Mouse (Mus musculus) liver, embryonic 11.5 days (tissue): ENCODE measurements around the gene Pcolce2. TPM values are rescaled to one million over a fixed set of nuclear protein-coding genes. Genes with fewer than 3 reads are reported as not detected.

Experiments
- ATAC-seq: fragments of 200-750 bp; cut with Nextera tagmentation; replicated peaks from 2 replicates; pipeline ENCODE4 v1.8.0; 2017; ENCODE audit warnings: moderate number of reproducible peaks, mild to moderate bottlenecking, moderate TSS enrichment, moderate library complexity; ENCODE audit not compliant: low FRiP score
- DNase-seq: peaks from one replicate; pipeline ENCODE4 v3.0.0-alpha.2; 2017; ENCODE audit warnings: low spot score
- H3K27ac ChIP-seq: fragments of 300-500 bp; sonication (generic); 2 replicates; pipeline ENCODE4 v1.5.1; 2014; ENCODE audit warnings: mild to moderate bottlenecking, low read depth, low read length, control low read depth
- H3K27me3 ChIP-seq: fragments of 300-500 bp; sonication (generic); replicated peaks from 2 replicates; pipeline ENCODE4 v1.6.1; 2014; ENCODE audit warnings: low read length, mixed read lengths; ENCODE audit not compliant: control insufficient read depth, insufficient read depth
- H3K36me3 ChIP-seq: fragments of 300-500 bp; sonication (generic); 2 replicates; pipeline ENCODE4 v1.6.1; 2014; ENCODE audit warnings: mild to moderate bottlenecking, low read length, moderate library complexity, mixed read lengths; ENCODE audit not compliant: control insufficient read depth, insufficient read depth
- H3K4me1 ChIP-seq: fragments of 300-500 bp; sonication (generic); replicated peaks from 2 replicates; pipeline ENCODE4 v1.6.1; 2014; ENCODE audit warnings: low read length, mixed read lengths; ENCODE audit not compliant: control insufficient read depth, insufficient read depth
- H3K4me2 ChIP-seq: fragments of 300-500 bp; sonication (generic); 2 replicates; pipeline ENCODE4 v1.6.1; 2014; ENCODE audit warnings: mild to moderate bottlenecking, control low read depth, moderate library complexity
- H3K4me3 ChIP-seq: fragments of 300-500 bp; sonication (generic); 2 replicates; pipeline ENCODE4 v1.5.1; 2014; ENCODE audit warnings: low read depth, low read length, control low read depth
- H3K9ac ChIP-seq: fragments of 300-500 bp; sonication (generic); 2 replicates; pipeline ENCODE4 v1.6.1; 2014; ENCODE audit warnings: low read depth, low read length, control low read depth
- H3K9me3 ChIP-seq: fragments of 300-500 bp; sonication (generic); 2 replicates; pipeline ENCODE4 v1.6.1; 2016; ENCODE audit warnings: low read length, inconsistent platforms, mixed read lengths; ENCODE audit not compliant: control insufficient read depth
- WGBS: fragments of 180-500 bp; shearing (Covaris S2); extraction: QIAGEN DNeasy Blood & Tissue Kit; methylation state at CpG from one replicate; pipeline ENCODE4 v1.1.7; 2014; 5-methylcytosine and 5-hydroxymethylcytosine counted together
- polyA plus RNA-seq: library from polyadenylated mRNA; unstranded; fragments of >200 nt; fragmentation: Nextera tagmentation; extraction: Ambion mirVana; gene quantifications from 2 replicates; pipeline ENCODE4 v1.2.1, GENCODE M21; 2014

The Pcolce2 gene
- polyA plus RNA-seq, 1 experiment from 2014 or later, result 14.0 TPM

GRCm38 (mm10) chr9:95685660-95686440 is 48.4 kb downstream of the Pcolce2 start:
- no peak for DNase-seq
- no peak for ATAC-seq

GRCm38 (mm10) chr9:95688064-95688463 is 50.7 kb downstream of the Pcolce2 start:
- H3K4me2 ChIP-seq, result no peak overlapping the region
- 44% methylated on average over 3 of the region's 3 CpGs for WGBS
- DNase-seq, result no peak
- H3K9me3 ChIP-seq, result no peaks in the 10 kb centered on the region
- H3K4me1 ChIP-seq, result no peaks in the 10 kb centered on the region
- H3K4me3 ChIP-seq, result no peak overlapping the region
- H3K36me3 ChIP-seq, result no peaks in the 10 kb centered on the region
- no peak overlapping the region for H3K27ac ChIP-seq
- no peaks in the 10 kb centered on the region for H3K27me3 ChIP-seq
- H3K9ac ChIP-seq, result no peak overlapping the region
- ATAC-seq, result no peak

More at GRCm38 (mm10) chr9:95685660-95686440, 48.4 kb downstream of the Pcolce2 start:
- Histone ChIP-seq H3K36me3 (no peaks in the 10 kb centered on the region), H3K4me1 (no peaks in the 10 kb centered on the region), H3K9ac (no peak overlapping the region), H3K9me3 (no peaks in the 10 kb centered on the region), H3K4me2 (no peak overlapping the region), H3K27ac (no peak overlapping the region), H3K4me3 (no peak overlapping the region), H3K27me3 (no peaks in the 10 kb centered on the region)
- 70% methylated on average over 11 of the region's 11 CpGs for WGBS

DNA sequence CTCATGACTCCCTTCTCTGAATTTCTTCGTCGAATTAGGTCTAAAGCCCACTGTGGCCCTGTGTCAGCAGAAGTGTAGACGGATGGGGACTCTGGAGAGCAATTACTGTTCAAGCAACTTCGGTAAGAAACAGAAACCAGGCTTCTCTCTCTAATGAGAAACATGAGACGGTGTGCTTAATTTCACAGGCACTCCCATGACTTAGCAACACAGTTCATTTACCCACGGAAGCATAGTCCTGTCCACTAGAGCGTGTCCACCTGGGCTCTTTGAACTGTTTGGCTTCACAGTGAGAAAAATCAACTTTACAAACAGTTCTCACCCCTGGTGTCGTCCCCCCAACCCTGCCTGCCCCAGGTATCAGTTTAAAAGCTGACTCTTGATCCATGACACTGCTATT is 55.4 kb downstream of the Pcolce2 start:
- DNase-seq, result no peak

GRCm38 (mm10) chr9:95693528-95694100 is 56.2 kb downstream of the Pcolce2 start:
- Histone ChIP-seq H3K4me3 (no peak overlapping the region), H3K36me3 (no peaks in the 10 kb centered on the region), H3K4me2 (no peak overlapping the region), H3K27ac (no peak overlapping the region), H3K9ac (no peak overlapping the region), H3K4me1 (no peaks in the 10 kb centered on the region), H3K27me3 (no peaks in the 10 kb centered on the region), H3K9me3 (no peaks in the 10 kb centered on the region)
- no peak for ATAC-seq
- DNase-seq, result no peak
- 69% methylated on average over 11 of the region's 11 CpGs for WGBS

More for the DNA sequence above, 55.4 kb downstream of the Pcolce2 start:
- no peak overlapping the region for H3K27ac ChIP-seq
- no peaks in the 10 kb centered on the region for H3K4me1 ChIP-seq
- WGBS, result 70% methylated on average over 8 of the region's 8 CpGs
- ATAC-seq, result no peak
- H3K4me2 ChIP-seq, result no peak overlapping the region
- H3K9ac ChIP-seq, result no peak overlapping the region
- no peaks in the 10 kb centered on the region for H3K36me3 ChIP-seq
- no peaks in the 10 kb centered on the region for H3K27me3 ChIP-seq
- no peak overlapping the region for H3K4me3 ChIP-seq
- H3K9me3 ChIP-seq, result no peaks in the 10 kb centered on the region

- Histone ChIP-seq H3K4me1 (no peaks in the 10 kb centered on the region), H3K4me3 (no peak overlapping the region), H3K27me3 (no peaks in the 10 kb centered on the region), H3K9ac (no peak overlapping the region), H3K4me2 (no peak overlapping the region), H3K36me3 (no peaks in the 10 kb centered on the region), H3K9me3 (no peaks in the 10 kb centered on the region), H3K27ac (no peak overlapping the region)
- ATAC-seq, result no peak
- WGBS, result 68% methylated on average over 12 of the region's 12 CpGs
- DNase-seq, result no peak
These were observed 57.1 kb downstream of the Pcolce2 start for GRCm38 (mm10) chr9:95694526-95694925.

- no peak overlapping the region for H3K4me2 ChIP-seq
- no peaks in the 10 kb centered on the region for H3K4me1 ChIP-seq
- no peaks in the 10 kb centered on the region for H3K36me3 ChIP-seq
- H3K9me3 ChIP-seq, result no peaks in the 10 kb centered on the region
- H3K9ac ChIP-seq, result no peak overlapping the region
- DNase-seq (no peak), ATAC-seq (no peak)
- H3K4me3 ChIP-seq, result no peak overlapping the region
- WGBS, result 83% methylated on average over 15 of the region's 15 CpGs
- H3K27ac ChIP-seq, result no peak overlapping the region
- no peaks in the 10 kb centered on the region for H3K27me3 ChIP-seq
These were observed 57.6 kb downstream of the Pcolce2 start for GRCm38 (mm10) chr9:95695023-95695422.

- Histone ChIP-seq H3K27me3 (no peaks in the 10 kb centered on the region), H3K4me3 (no peak overlapping the region), H3K36me3 (no peaks in the 10 kb centered on the region), H3K9ac (no peak overlapping the region), H3K4me1 (no peaks in the 10 kb centered on the region), H3K27ac (no peak overlapping the region), H3K9me3 (no peaks in the 10 kb centered on the region), H3K4me2 (no peak overlapping the region)
- no peak for ATAC-seq
- WGBS, result 77% methylated on average over 6 of the region's 6 CpGs
- DNase-seq, result no peak
These were observed 59.2 kb downstream of the Pcolce2 start for GRCm38 (mm10) chr9:95696581-95696980.

DNA sequence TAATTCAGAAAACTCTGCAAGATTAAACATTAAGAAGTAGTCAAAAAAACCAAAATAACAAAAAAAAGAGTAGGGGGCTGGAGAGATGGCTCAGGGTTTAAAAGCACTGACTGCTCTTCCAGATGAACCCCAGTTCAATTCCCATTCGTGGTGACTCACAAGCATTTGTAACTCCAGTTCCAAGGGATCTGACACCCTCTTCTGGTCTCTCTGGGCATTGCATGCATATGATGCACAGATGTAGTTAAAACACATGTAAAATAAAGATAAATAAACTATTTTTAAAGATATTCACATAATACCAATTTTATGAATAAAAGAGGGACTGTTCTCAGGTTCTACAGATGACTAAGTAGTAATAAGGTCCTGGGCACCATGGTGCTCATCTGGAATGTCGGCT is 60.4 kb downstream of the Pcolce2 start:
- H3K9ac ChIP-seq, result no peak overlapping the region
- H3K4me2 ChIP-seq, result no peak overlapping the region
- H3K4me1 ChIP-seq, result no peaks in the 10 kb centered on the region
- H3K9me3 ChIP-seq, result no peaks in the 10 kb centered on the region
- H3K27ac ChIP-seq, result no peak overlapping the region
- DNase-seq, result no peak
- 51% methylated on average over 2 of the region's 2 CpGs for WGBS
- H3K36me3 ChIP-seq, result no peaks in the 10 kb centered on the region
- H3K4me3 ChIP-seq, result no peak overlapping the region
- no peaks in the 10 kb centered on the region for H3K27me3 ChIP-seq
- ATAC-seq, result no peak

DNA sequence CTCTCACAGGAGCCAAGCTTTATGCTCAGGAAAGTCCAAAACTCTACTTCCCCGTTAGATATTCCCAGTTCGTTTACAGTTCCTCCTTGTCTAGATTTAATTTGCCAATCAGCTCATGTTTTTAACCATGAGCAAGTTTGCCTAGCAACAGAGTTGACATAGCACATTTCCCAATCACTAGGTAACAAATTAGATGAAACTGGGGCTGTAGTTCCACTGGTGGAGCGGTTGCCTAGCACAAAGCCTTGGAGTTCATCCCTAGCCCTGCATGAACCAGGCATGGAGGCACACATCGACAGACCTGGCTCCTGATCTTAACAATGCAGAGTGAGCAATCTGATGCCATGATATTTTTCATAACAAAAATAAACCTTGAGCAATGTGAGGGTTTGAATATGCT is 61.9 kb downstream of the Pcolce2 start:
- no peaks in the 10 kb centered on the region for H3K4me1 ChIP-seq
- H3K4me2 ChIP-seq, result no peak overlapping the region
- H3K4me3 ChIP-seq, result no peak overlapping the region
- no peaks in the 10 kb centered on the region for H3K27me3 ChIP-seq
- H3K27ac ChIP-seq, result no peak overlapping the region
- H3K9ac ChIP-seq, result no peak overlapping the region
- H3K9me3 ChIP-seq, result no peaks in the 10 kb centered on the region
- DNase-seq (no peak), ATAC-seq (no peak)
- H3K36me3 ChIP-seq, result no peaks in the 10 kb centered on the region
- WGBS, result 71% methylated on average over 4 of the region's 4 CpGs
